Mouse (Mus musculus) neural tube, embryonic 14.5 days (tissue): ENCODE measurements at regions not wholly inside any gene's neighbourhood (a gene's known extent, or its start where the extent isn't known, plus 50 kb on each side); places are given as distances from the start of the nearest gene placed in this dataset.

ENCODE experiments used
- ATAC-seq: fragments of 200-750 bp; cut with Nextera tagmentation; 2 replicates; pipeline ENCODE4 v1.8.0; 2017; ENCODE audit warnings: low read depth, mild to moderate bottlenecking, moderate TSS enrichment, moderate library complexity
- H3K27ac ChIP-seq: fragments of 300-500 bp; sonication (generic); 2 replicates; pipeline ENCODE4 v1.5.1; 2014; ENCODE audit warnings: low read depth, mild to moderate bottlenecking, control low read depth, low read length, moderate library complexity, mixed read lengths
- H3K27me3 ChIP-seq: fragments of 300-500 bp; sonication (generic); 2 replicates; pipeline ENCODE4 v1.6.1; 2014; ENCODE audit warnings: low read length; ENCODE audit not compliant: control insufficient read depth, insufficient read depth
- H3K36me3 ChIP-seq: fragments of 300-500 bp; sonication (generic); 2 replicates; pipeline ENCODE4 v1.6.1; 2014; ENCODE audit warnings: low read length, mixed read lengths; ENCODE audit not compliant: control insufficient read depth, insufficient read depth
- H3K4me1 ChIP-seq: fragments of 300-500 bp; sonication (generic); 2 replicates; pipeline ENCODE4 v1.6.1; 2014; ENCODE audit warnings: low read length; ENCODE audit not compliant: control insufficient read depth, insufficient read depth
- H3K4me2 ChIP-seq: fragments of 300-500 bp; sonication (generic); 2 replicates; pipeline ENCODE4 v1.6.1; 2014; ENCODE audit warnings: mild to moderate bottlenecking, low read depth, low read length, control low read depth
- H3K4me3 ChIP-seq: fragments of 300-500 bp; sonication (generic); 2 replicates; pipeline ENCODE4 v1.5.1; 2014; ENCODE audit warnings: low read depth, low read length, control low read depth, mixed read lengths
- H3K9ac ChIP-seq: fragments of 300-500 bp; sonication (generic); replicated peaks from 2 replicates; pipeline ENCODE4 v1.6.1; 2014; ENCODE audit warnings: low read depth, mild to moderate bottlenecking, control low read depth, low read length, mixed read lengths
- H3K9me3 ChIP-seq: fragments of 300-500 bp; sonication (generic); 2 replicates; pipeline ENCODE4 v1.6.1; 2016; ENCODE audit warnings: low read length; ENCODE audit not compliant: control insufficient read depth
- WGBS: fragments of 180-500 bp; shearing (Covaris S2); extraction: QIAGEN DNeasy Blood & Tissue Kit; methylation state at CpG from one replicate; pipeline ENCODE4 v1.1.7; 2014; 5-methylcytosine and 5-hydroxymethylcytosine counted together

DNA sequence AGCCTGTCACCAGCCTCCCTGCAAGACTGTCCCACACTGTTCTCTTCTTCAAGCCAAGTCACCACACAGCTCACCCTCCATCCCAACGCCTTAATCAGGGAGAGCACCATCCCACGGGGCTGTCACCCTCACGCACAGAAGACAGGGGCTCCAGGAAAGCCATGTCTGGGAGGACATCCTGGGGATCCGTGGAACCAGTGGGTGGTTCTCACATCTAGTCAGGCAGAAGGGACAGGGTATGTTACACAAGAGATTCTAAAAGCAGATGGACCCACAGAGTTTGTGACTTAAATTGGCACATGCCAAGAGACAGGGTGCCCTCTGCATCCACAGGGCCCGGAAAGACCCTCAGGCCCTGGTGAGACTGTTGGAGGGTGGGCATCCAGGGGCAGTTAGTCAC is 101.0 kb upstream of the Thy1 start:
- no peak for ATAC-seq
- Histone ChIP-seq H3K27ac (no peak overlapping the region), H3K9me3 (no peaks in the 10 kb centered on the region), H3K9ac (no peak overlapping the region), H3K36me3 (no peaks in the 10 kb centered on the region), H3K4me3 (no peak overlapping the region), H3K4me2 (no peak overlapping the region), H3K4me1 (peaks cover 11% of the 10 kb centered on the region; the same call in 1 of the 2 replicates), H3K27me3 (no peaks in the 10 kb centered on the region)
- 83% methylated on average over 5 of the region's 5 CpGs for WGBS

DNA sequence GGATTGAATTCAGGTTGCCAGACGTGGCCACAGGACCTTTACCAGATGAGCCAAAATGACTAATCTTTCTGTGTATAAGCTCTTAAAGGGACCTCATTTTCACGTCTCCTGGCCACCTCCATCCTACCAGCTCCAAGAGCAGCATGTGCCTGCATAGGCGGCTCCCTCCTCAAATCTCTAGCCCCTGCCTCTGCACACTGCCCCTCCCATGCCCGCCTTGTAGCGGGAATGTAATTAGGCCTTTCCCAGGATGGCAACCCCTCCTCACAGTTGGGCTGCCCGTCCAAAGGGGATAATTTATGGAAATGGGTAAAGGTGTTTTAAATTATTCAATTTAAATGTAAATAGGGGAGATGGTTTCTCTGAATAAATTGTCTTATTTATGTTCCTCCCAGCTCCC is 99.7 kb upstream of the Thy1 start:
- Histone ChIP-seq H3K27ac (no peak overlapping the region), H3K9ac (no peak overlapping the region), H3K27me3 (no peaks in the 10 kb centered on the region), H3K9me3 (no peaks in the 10 kb centered on the region), H3K4me2 (no peak overlapping the region), H3K4me3 (no peak overlapping the region), H3K36me3 (no peaks in the 10 kb centered on the region), H3K4me1 (peaks cover 11% of the 10 kb centered on the region; the same call in 1 of the 2 replicates)
- ATAC-seq, result no peak
- 15% methylated on average over 6 of the region's 6 CpGs for WGBS

DNA sequence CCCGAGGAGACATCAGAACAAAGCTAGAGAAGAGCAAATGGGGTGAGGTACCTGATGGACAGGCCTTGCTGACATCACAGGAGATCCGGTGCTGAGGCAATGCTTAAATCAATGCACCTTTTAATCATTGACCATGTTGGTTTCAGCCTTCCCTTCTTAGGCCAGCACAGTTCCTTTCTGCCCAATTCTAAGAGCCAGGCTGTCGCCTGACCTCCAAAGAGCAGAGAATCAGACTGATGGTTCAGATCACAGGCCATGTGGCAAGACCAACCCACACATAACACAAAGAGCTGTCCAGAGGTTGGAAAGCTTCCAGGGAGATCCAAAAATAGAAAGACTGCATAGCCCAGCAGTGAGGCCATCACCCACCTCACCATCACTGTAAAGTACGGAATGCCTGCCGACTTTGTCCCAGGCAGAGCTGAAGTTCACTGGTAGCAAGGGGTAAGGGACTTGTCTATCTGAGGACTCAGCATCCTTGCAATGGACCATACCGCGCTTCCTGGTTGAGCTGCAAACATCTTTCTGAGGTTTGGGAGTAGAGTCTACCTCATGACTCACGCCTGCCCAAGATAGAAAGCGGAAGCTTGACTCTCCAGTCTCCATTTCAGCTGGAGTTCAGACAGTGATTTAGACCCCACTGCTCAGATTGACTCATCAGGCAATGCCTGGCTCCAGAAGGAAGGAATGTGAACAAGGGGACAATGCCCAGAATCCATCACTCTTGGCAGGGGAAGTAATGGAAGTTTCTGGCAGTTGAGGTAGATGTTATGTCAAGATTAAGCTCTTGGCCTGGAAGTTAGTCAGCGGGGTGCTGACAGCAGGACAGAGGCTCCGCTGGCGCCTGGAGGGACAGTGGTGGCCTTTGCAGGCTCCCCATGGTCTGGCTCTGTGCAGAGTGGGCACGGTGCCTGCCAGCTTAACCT is 98.1 kb upstream of the Thy1 start:
- ATAC-seq, result no peak
- Histone ChIP-seq H3K9ac (no peak overlapping the region), H3K9me3 (no peaks in the 10 kb centered on the region), H3K27me3 (no peaks in the 10 kb centered on the region), H3K27ac (no peak overlapping the region), H3K4me1 (peaks cover 11% of the 10 kb centered on the region; the same call in 1 of the 2 replicates), H3K4me2 (no peak overlapping the region), H3K4me3 (no peak overlapping the region), H3K36me3 (no peaks in the 10 kb centered on the region)
- WGBS, result 77% methylated on average over 13 of the region's 13 CpGs

DNA sequence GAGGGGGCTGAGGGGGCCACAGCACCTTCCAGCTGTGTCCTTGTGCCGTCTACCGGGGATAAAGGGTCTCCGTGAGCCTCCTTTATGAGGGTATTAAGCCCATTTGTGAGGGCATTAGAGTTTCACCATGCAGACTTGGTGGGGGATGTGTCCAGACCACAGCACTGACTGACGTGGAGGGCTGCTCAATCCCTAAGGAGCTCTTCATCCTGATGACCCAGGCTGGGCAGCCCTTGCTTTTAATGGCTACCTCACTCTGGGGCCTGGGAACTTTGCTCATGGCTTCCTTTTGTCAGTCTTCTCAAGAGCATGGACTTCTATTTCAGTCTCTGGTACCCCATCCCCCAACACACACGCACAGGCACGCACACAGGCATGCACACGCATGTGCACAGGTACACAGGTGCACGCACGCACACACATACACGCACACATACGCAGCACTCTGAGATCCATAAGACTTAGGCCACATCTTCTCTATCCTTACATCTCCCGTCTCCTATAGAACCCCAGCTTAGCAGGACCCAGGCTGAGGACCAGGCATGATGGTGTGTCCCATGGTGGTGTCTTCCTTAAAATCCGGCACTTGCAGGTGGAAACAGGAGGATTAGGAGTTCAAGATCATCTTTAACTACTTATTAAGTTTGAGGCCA is 97.1 kb upstream of the Thy1 start:
- H3K4me3 ChIP-seq, result no peak overlapping the region
- H3K9ac ChIP-seq, result no peak overlapping the region
- H3K36me3 ChIP-seq, result no peaks in the 10 kb centered on the region
- WGBS, result 82% methylated on average over 13 of the region's 13 CpGs
- ATAC-seq, result no peak
- H3K4me1 ChIP-seq, result peaks cover 11% of the 10 kb centered on the region; the same call in 1 of the 2 replicates
- H3K27ac ChIP-seq, result no peak overlapping the region
- no peaks in the 10 kb centered on the region for H3K27me3 ChIP-seq
- H3K9me3 ChIP-seq, result no peaks in the 10 kb centered on the region
- H3K4me2 ChIP-seq, result no peak overlapping the region

DNA sequence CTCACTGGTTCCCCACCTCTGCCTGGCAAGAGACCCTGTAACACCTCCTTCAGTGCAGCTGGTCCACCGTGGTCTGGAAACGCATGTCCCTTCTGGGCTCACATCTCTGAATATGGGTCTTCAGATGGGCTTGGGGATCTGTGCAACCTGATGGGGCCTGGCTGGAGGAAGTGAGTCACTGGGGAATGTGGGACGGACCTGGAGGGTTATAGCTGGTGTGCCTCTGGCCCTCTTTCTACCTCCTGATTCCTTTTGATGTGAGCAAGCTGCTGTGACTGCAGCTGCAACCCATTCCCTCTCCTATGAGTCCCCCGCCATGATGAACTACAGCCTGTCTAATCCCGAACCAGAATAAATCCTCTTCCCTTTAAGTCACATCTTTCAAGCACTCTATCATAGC is 96.1 kb upstream of the Thy1 start:
- Histone ChIP-seq H3K4me3 (no peak overlapping the region), H3K27ac (no peak overlapping the region)
- 0 out of 2 replicates have a peak, but pooled peaks have one; percentile 36 for ATAC-seq

DNA sequence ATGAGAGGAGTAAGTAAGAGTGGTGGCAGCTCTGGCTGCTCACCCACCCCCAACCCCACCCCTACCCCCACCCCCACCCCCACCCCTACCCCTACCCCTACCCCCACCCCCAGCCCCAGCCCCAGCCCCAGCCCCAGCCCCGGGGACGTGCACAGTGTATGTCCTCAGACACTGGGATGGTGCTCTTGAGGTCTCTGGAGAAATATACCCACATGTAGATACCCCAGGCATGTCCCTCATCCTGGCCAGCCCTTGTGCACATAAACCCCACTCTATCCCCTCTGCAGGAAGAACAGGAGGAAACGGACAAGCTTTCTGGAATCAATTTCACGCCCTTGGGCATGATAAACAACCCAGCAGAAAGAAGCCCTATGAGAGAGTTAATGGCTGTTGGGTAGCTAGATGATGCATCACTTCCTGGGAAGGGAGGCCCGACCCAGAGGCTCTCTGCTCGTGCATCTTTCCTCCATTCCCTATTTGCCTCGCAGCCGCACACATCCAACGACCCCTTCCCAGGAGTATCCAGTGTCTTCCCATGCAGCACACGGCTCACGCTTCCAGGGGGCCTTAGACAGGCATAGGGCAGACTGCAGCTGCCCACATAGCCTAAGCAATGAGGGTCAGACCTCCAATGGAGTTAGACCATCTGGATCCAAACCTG is 95.6 kb upstream of the Thy1 start:
- WGBS, result 7% methylated on average over 9 of the region's 11 CpGs
- Histone ChIP-seq H3K9ac (no peak overlapping the region), H3K4me2 (no peak overlapping the region), H3K27me3 (no peaks in the 10 kb centered on the region), H3K36me3 (no peaks in the 10 kb centered on the region), H3K9me3 (no peaks in the 10 kb centered on the region), H3K4me3 (no peak overlapping the region), H3K27ac (no peak overlapping the region), H3K4me1 (peaks cover 11% of the 10 kb centered on the region; the same call in 1 of the 2 replicates)
- ATAC-seq, result 0 out of 2 replicates have a peak, but pooled peaks have one; percentile 44

More for the DNA sequence above, 96.1 kb upstream of the Thy1 start:
- Histone ChIP-seq H3K4me2 (no peak overlapping the region), H3K36me3 (no peaks in the 10 kb centered on the region), H3K4me1 (peaks cover 11% of the 10 kb centered on the region; the same call in 1 of the 2 replicates), H3K27me3 (no peaks in the 10 kb centered on the region), H3K9me3 (no peaks in the 10 kb centered on the region), H3K9ac (no peak overlapping the region)
- WGBS, result 35% methylated on average over 5 of the region's 5 CpGs

DNA sequence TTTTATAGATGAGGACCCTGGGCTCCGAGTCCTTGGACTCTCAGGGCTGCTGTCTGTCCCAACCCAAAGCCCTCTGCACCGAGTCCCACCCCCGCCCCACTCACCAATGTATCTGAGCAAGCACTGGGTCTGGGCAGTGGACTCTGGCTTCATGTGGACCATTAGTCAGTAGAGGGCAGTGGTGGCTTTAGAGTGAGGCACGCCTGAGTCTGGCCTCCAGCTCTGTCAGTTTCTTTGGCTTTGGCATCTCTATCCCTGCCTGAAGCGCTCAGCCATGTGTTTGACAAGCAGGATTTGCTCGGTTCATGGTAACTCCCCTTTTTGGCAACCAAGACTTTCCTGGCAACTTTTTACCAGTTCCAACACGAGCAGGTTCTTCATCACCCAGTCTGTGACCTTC is 90.1 kb upstream of the Thy1 start:
- no peak for ATAC-seq
- no peak overlapping the region for H3K4me2 ChIP-seq
- H3K36me3 ChIP-seq, result no peaks in the 10 kb centered on the region
- H3K4me1 ChIP-seq, result no peaks in the 10 kb centered on the region
- H3K9ac ChIP-seq, result no peak overlapping the region
- no peaks in the 10 kb centered on the region for H3K27me3 ChIP-seq
- H3K4me3 ChIP-seq, result no peak overlapping the region
- no peaks in the 10 kb centered on the region for H3K9me3 ChIP-seq
- WGBS, result 50% methylated on average over 7 of the region's 7 CpGs
- H3K27ac ChIP-seq, result no peak overlapping the region

DNA sequence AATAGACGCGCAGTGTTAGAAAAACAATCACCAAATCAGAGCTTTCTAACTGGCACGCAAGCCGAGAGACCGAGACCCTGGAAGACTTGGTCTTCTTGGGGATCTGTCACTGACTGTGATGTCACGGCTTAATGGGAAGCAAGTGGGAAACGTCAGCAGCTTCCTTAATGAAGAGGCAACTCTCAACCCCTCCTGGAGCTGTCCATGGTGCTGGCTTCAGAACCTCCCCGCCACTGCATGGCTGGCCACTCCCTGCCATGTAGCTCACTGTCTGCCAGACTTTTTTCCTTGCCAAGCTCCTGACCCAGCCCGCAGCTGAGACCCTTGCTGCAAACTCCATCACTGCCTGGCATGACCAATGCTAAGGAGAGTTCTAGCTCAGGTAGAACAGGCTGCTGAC is 83.6 kb upstream of the Thy1 start:
- Histone ChIP-seq H3K27me3 (no peaks in the 10 kb centered on the region), H3K4me1 (no peaks in the 10 kb centered on the region)
- 26% methylated on average over 9 of the region's 9 CpGs for WGBS

More for the DNA sequence above, 83.6 kb upstream of the Thy1 start:
- no peaks in the 10 kb centered on the region for H3K9me3 ChIP-seq
- no peaks in the 10 kb centered on the region for H3K36me3 ChIP-seq
- H3K27ac ChIP-seq, result no peak overlapping the region
- H3K4me2 ChIP-seq, result no peak overlapping the region
- H3K4me3 ChIP-seq, result no peak overlapping the region
- ATAC-seq, result no peak
- H3K9ac ChIP-seq, result no peak overlapping the region
